Mouse (Mus musculus) C2C12 (cell line): Measurements from ENCODE around the gene Col20a1. TPM values are rescaled to one million over a fixed set of nuclear protein-coding genes. Genes with fewer than 3 reads are reported as not detected.

Experiments used
- H3K27me3 ChIP-seq: one replicate; pipeline ENCODE4 v1.6.1; 2011; ENCODE audit not compliant: control insufficient read depth, insufficient read depth, insufficient read length
- H3K36me3 ChIP-seq: one replicate; pipeline ENCODE4 v1.6.1; 2011; ENCODE audit not compliant: control insufficient read depth, insufficient read depth
- H3K4me3 ChIP-seq: one replicate; pipeline ENCODE4 v1.5.1; 2011; ENCODE audit warnings: mild to moderate bottlenecking, control low read depth; ENCODE audit not compliant: poor library complexity, insufficient read depth, severe bottlenecking
- H3K79me2 ChIP-seq: one replicate; pipeline ENCODE4 v1.6.1; 2011; ENCODE audit not compliant: control insufficient read depth, insufficient read depth
- H3K79me3 ChIP-seq: one replicate; pipeline ENCODE4 v1.6.1; 2011; ENCODE audit warnings: low read depth, control low read depth
- H3ac ChIP-seq: one replicate; pipeline ENCODE3; 2011; ENCODE audit warnings: low read depth; ENCODE audit not compliant: control insufficient read depth, insufficient read length
- CEBPB ChIP-seq: IDR thresholded peaks from one replicate; pipeline ENCODE4 v1.6.1; 2011; ENCODE audit warnings: low read depth, mild to moderate bottlenecking, control low read depth, moderate library complexity
- CTCF ChIP-seq: IDR thresholded peaks from one replicate; pipeline ENCODE4 v1.5.1; 2011; ENCODE audit not compliant: control insufficient read depth, insufficient read depth, insufficient read length
- FOSL1 ChIP-seq: IDR thresholded peaks from one replicate; pipeline ENCODE4 v1.8.0; 2011; ENCODE audit warnings: mild to moderate bottlenecking, low read length; ENCODE audit not compliant: poor library complexity, insufficient read depth, severe bottlenecking
- MAX ChIP-seq: IDR thresholded peaks from one replicate; pipeline ENCODE4 v1.6.1; 2011; ENCODE audit warnings: mild to moderate bottlenecking, control low read depth
- MYOD1 ChIP-seq: IDR thresholded peaks from one replicate; pipeline ENCODE4 v1.6.1; 2011; ENCODE audit warnings: low read depth; ENCODE audit not compliant: control insufficient read depth, insufficient read length
- MYOG ChIP-seq: IDR thresholded peaks from one replicate; pipeline ENCODE4 v1.6.1; 2011; ENCODE audit not compliant: control insufficient read depth, insufficient read length; ENCODE audit errors: extremely low read depth
- USF1 ChIP-seq: IDR thresholded peaks from one replicate; pipeline ENCODE4 v1.6.1; 2011; ENCODE audit warnings: low read depth, mild to moderate bottlenecking, control low read depth, moderate library complexity
- polyA plus RNA-seq: library from polyadenylated mRNA; unstranded; fragments of >200 nt; fragmentation: generic; extraction: Trizol; gene quantifications from one replicate; pipeline ENCODE4 v1.2.1, GENCODE M21; 2012; ENCODE audit warnings: missing spikeins

Col20a1 gene
- polyA plus RNA-seq, 1 experiment, result 0.07 TPM

- Histone ChIP-seq H3K79me3 (no peaks in the 10 kb centered on the region), H3K4me3 (no peak within 1 kb of the TSS), H3K36me3 (no peaks in the 10 kb centered on the region), H3ac (no peak within 1 kb of the TSS), H3K79me2 (no peaks in the 10 kb centered on the region), H3K27me3 (peaks cover 78% of the 10 kb centered on the region)
- TF ChIP-seq FOSL1 (no peak), CTCF (no peak), USF1 (no peak), MAX (no peak)
Observed at GRCm38 (mm10) chr2:180954061-180955047, 32.0 kb upstream of the Col20a1 start, which contains the start of gene Nkain4. Gene Nkain4, minus strand, starts transcription at chr2:180954699.

GRCm38 (mm10) chr2:180959605-180960004 is 26.7 kb upstream of the Col20a1 start:
- Histone ChIP-seq H3K36me3 (no peaks in the 10 kb centered on the region), H3ac (no peak overlapping the region), H3K79me2 (no peaks in the 10 kb centered on the region), H3K79me3 (no peaks in the 10 kb centered on the region), H3K4me3 (no peak overlapping the region), H3K27me3 (peaks cover 41% of the 10 kb centered on the region)
- peak; percentile 19 for TF ChIP-seq CEBPB
- TF ChIP-seq MAX, result no peak

GRCm38 (mm10) chr2:180960187-180960586 is 26.1 kb upstream of the Col20a1 start:
- no peaks in the 10 kb centered on the region for H3K79me2 ChIP-seq
- H3ac ChIP-seq, result no peak overlapping the region
- H3K27me3 ChIP-seq, result peaks cover 35% of the 10 kb centered on the region
- no peak overlapping the region for H3K4me3 ChIP-seq
- H3K79me3 ChIP-seq, result no peaks in the 10 kb centered on the region
- no peaks in the 10 kb centered on the region for H3K36me3 ChIP-seq
- TF ChIP-seq FOSL1 (no peak), USF1 (no peak), MAX (no peak), CEBPB (no peak), MYOD1 (no peak), MYOG (no peak), CTCF (no peak)

- no peak overlapping the region for H3ac ChIP-seq
- peaks cover 7% of the 10 kb centered on the region for H3K79me3 ChIP-seq
- peaks cover 9% of the 10 kb centered on the region for H3K79me2 ChIP-seq
- TF ChIP-seq FOSL1 (no peak), MYOD1 (no peak), CTCF (no peak), CEBPB (no peak), MAX (no peak), MYOG (no peak), USF1 (no peak)
- H3K27me3 ChIP-seq, result peaks cover 17% of the 10 kb centered on the region
- H3K36me3 ChIP-seq, result no peaks in the 10 kb centered on the region
- H3K4me3 ChIP-seq, result no peak overlapping the region
Observed at GRCm38 (mm10) chr2:180962616-180963308, 23.6 kb upstream of the Col20a1 start.

- no peak overlapping the region for H3ac ChIP-seq
- H3K36me3 ChIP-seq, result no peaks in the 10 kb centered on the region
- H3K4me3 ChIP-seq, result no peak overlapping the region
- peak; percentile 50 for TF ChIP-seq CTCF
- TF ChIP-seq MAX, result no peak
- peaks cover 21% of the 10 kb centered on the region for H3K79me2 ChIP-seq
- H3K27me3 ChIP-seq, result peaks cover 12% of the 10 kb centered on the region
- peaks cover 18% of the 10 kb centered on the region for H3K79me3 ChIP-seq
Observed at GRCm38 (mm10) chr2:180963956-180964355, 22.4 kb upstream of the Col20a1 start.

- TF ChIP-seq MYOD1 (no peak), FOSL1 (no peak), MAX (no peak), CTCF (no peak), MYOG (no peak), USF1 (no peak), CEBPB (no peak)
- Histone ChIP-seq H3K79me2 (peaks cover 40% of the 10 kb centered on the region), H3K79me3 (peaks cover 33% of the 10 kb centered on the region), H3K27me3 (no peaks in the 10 kb centered on the region), H3K36me3 (peaks cover 19% of the 10 kb centered on the region), H3K4me3 (peak overlapping the region; percentile 95), H3ac (peak overlapping the region; percentile 80)
Observed at GRCm38 (mm10) chr2:180966092-180966882, 20.0 kb upstream of the Col20a1 start.
